Mouse (Mus musculus): Measurements from ENCODE around the gene Edn2.

DNA sequence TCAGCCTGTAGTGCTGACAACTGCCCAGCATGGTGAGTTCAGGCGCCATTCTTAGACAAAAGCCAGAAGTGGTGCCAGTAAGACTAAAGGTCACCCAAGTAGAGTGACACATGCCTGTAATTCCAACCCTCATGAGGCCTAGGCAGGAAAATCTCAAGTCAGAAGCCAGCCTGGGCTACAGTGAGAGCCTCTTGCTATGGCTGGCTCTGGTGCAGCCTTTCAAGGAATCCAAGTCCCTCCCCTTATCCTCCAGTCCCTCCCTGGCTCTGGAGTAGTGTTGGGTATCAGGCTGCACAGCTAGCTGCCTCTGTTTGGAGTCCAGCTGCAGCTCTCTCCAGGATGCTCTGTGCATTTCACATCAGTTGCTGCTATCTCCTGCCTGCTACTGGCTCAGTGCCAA is 19.2 kb upstream of the Edn2 start:
- no peak for TF ChIP-seq CTCF (IDR thresholded peaks at IDR 0.05; ENCODE audit: low read depth, low read length)
- TF ChIP-seq POLR2A (IDR thresholded peaks at IDR 0.05; ENCODE audit: insufficient read depth, low read length), result no peak
